Mouse (Mus musculus) adrenal gland, postnatal 10 days (tissue): ENCODE results near the gene Memo1. TPM values are rescaled to one million over a fixed set of nuclear protein-coding genes. Genes with fewer than 3 reads are reported as not detected.
"Not testable (repeated sequence)": the region's sequence is repeated elsewhere in the genome, so short reads cannot be mapped to it uniquely, and the experiment has no call there.

Source experiments
- DNase-seq: peaks from one replicate; pipeline ENCODE4 v3.0.0; 2021; ENCODE audit warnings: mixed read lengths
- long read RNA-seq, 2 experiments: library from polyadenylated mRNA; stranded (forward); transcript quantifications; one replicate each; pipeline ENCODE4 v2.0.0; 2021
- total RNA-seq, 2 experiments: library from RNA; stranded (reverse); gene quantifications; 2 replicates each; pipeline ENCODE4 v1.2.3; 2021

Gene Memo1
- total RNA-seq, result 10 to 100 TPM; 83.9 to 84.3 TPM
- long read RNA-seq, experiment 1, transcript Memo1-210 (9 exons, 3,163 nt), result major isoform, 46 of 79 reads
- long read RNA-seq, experiment 1, partial matches to known transcripts, result 6 of 79 reads
- long read RNA-seq, experiment 1, other reads (novel, unspliced or antisense), result 25 of 79 reads
- long read RNA-seq, experiment 2, transcript Memo1-210 (9 exons, 3,163 nt), result major isoform, 16 of 27 reads
- long read RNA-seq, experiment 2, partial matches to known transcripts, result 0 of 27 reads
- long read RNA-seq, experiment 2, other reads (novel, unspliced or antisense), result 11 of 27 reads

- DNase-seq, result peak; percentile 91
Measured at GRCm38 (mm10) chr17:74295026-74295970, at the start of gene Memo1. Gene Memo1, minus strand, starts transcription at chr17:74295521.

DNA sequence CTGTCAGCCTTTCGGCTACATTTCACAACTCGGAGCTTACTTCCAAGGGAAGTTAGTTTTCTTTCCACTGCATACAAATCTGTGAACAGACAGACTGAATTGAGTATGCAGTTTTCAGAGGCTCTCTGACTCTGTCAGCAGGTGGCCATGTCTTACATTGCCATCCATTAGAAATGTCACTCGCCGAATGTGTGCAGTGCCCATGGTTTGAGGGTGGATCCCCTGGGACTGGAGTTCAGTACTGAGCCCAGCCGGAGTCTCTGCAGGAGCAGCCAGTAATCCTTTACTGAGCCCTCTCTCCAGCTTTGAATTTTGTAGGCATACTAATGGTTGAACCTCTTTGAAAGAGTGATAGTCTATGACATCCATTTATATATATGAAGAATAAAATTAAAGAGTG is 45.8 kb upstream of the Memo1 start:
- no peak for DNase-seq

- DNase-seq, result peak; percentile 88
Measured at GRCm38 (mm10) chr17:74338937-74339804, 43.9 kb upstream of the Memo1 start, which contains the start of gene Spast. Gene Spast, plus strand, starts transcription at chr17:74338987.

DNA sequence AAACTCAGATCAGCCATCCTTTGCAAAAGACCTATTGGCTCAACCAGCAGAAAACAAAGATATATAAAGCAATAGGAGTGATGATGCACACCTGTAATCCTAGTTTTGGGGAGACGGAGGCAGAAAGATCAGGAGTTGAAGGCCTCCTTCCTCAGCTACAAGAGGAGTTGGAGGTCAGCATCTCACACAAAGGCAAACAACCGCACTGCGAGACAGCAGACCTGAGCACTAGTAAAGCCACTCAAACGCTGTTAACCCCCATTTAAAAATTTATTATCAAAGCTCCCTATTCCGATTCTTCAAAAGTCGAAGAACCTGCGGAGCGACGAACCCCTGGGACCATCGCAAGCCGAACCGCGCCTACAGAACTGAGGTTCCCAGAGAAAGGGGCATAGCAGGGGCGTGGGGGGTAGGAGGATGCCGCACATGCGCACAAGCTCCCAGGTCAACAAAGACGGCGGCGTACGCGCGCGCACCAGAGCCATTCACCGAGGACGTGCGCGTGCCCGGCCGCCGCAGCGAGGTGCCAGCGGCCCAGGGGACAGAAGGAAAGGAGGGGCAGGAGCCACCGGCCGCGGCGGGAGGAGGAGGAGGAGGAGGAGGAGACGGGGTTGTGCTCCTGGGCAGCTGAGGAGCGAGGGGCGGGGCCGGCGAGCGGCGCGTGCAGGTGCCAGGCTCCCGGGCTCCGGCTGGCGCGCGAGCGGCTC is 43.1 kb upstream of the Memo1 start:
- DNase-seq, result peak; percentile 96

DNA sequence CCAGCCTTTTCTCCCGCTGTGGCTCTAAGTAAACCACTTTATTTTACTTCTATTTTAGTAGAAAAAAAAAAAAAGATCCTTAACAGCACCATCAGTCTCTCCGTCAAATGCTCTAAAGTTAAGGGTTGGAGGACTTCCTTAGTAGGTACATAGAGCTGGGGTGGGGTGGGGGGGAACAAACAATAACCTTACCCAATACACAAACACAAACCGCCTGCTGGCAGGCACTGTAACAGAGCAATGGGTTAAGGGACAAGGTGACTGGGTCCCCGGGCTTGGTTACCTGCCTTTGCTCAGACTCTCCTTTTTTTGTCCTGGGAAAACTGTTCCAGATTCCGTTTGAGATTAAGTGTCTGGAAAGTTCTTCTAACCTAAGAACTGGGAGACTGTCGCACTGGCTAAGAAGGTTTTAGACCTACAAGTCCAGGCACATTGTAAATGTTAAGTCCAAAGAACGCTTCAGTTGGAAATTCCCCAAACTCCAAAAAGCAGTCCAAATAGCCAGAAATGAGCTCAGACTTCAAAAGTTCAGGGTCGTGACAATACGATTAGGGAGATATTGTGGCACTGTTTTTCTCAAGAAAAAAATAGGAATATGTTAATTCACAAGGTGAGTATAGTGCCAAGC is 35.8 kb upstream of the Memo1 start:
- DNase-seq, result peak; percentile 18

GRCm38 (mm10) chr17:74328146-74328545 is 32.8 kb upstream of the Memo1 start:
- DNase-seq, result peak; percentile 77

- DNase-seq, result not testable (repeated sequence)
Measured at GRCm38 (mm10) chr17:74327195-74327594, 31.9 kb upstream of the Memo1 start.

- DNase-seq, result no peak
Measured at GRCm38 (mm10) chr17:74323844-74324243, 28.5 kb upstream of the Memo1 start, which contains the start of gene Dpy30. Gene Dpy30, minus strand, starts transcription at chr17:74323944.

GRCm38 (mm10) chr17:74322400-74323054 is 27.2 kb upstream of the Memo1 start:
- DNase-seq, result no peak

GRCm38 (mm10) chr17:74318721-74319120 is 23.4 kb upstream of the Memo1 start:
- no peak for DNase-seq

- DNase-seq, result peak; percentile 93
Measured at GRCm38 (mm10) chr17:74316309-74316863, 21.1 kb upstream of the Memo1 start.

- no peak for DNase-seq
Measured at GRCm38 (mm10) chr17:74315445-74316308, 20.4 kb upstream of the Memo1 start.

- no peak for DNase-seq
Measured at GRCm38 (mm10) chr17:74306021-74306420, 10.7 kb upstream of the Memo1 start.

- no peak for DNase-seq
Measured at GRCm38 (mm10) chr17:74305616-74306015, 10.3 kb upstream of the Memo1 start.

- no peak for DNase-seq
Measured at GRCm38 (mm10) chr17:74304060-74304459, 8.7 kb upstream of the Memo1 start.

GRCm38 (mm10) chr17:74300089-74300488 is 4.8 kb upstream of the Memo1 start:
- DNase-seq, result no peak

DNA sequence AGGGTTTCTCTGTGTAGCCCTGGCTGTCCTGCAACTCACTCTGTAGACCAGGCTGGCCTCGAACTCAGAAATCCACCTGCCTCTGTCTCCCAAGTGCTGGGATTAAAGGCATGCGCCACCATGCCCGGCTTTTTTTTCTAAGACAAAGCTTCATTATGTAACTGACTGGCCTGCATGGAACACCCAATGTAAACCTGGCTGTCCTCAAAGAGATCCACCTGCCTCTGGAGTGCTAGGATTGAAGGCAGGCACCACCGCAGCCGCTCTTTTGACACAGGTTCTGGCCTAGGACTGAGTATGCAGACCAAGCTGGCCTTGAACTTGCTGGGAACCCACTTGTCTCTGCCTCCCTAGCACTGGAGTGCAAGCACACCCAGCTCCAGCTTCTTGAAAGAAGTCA is 1.7 kb upstream of the Memo1 start:
- not testable (repeated sequence) for DNase-seq

- no peak for DNase-seq
Measured at GRCm38 (mm10) chr17:74296076-74296823, 929 bp upstream of the Memo1 start.
